Mouse (Mus musculus): ENCODE measurements at regions not wholly inside any gene's neighbourhood (a gene's known extent, or its start where the extent isn't known, plus 50 kb on each side); places are given as distances from the start of the nearest gene placed in this dataset.

- TF ChIP-seq CTCF (IDR thresholded peaks at IDR 0.05; ENCODE audit: low read depth) (no peak), EP300 (IDR thresholded peaks at IDR 0.05; ENCODE audit: low read depth) (no peak)
Observed at GRCm38 (mm10) chr10:111670666-111671065, 164.6 kb downstream of the Phlda1 start.

Measured in heart, postnatal 0 days (tissue).